In genomic region chr17:45312510-45313266, GRCm38 (mm10) we compare ENCODE assay signal across 10 mouse cellular contexts.
DNase-seq lines count a peak whose midpoint lies in the region; ATAC-seq and TF ChIP-seq lines count a peak whose summit lies in the region.
"Had no signal": no experiment of that assay in that cellular context is flagged by ENCODE, and none has a peak within 500 bp of the region (broad histone marks: within the 10 kb centered on the region; RNA-seq: fewer than 3 reads in every experiment).

No protein-coding gene starts in this region.

- H3K4me2 ChIP-seq in intestine, embryonic 15.5 days (replicated peaks) = no peak overlapping the region
- no peak overlapping the region for H3K4me2 ChIP-seq in intestine, postnatal 0 days (replicated peaks; ENCODE audit: low read depth)
- H3K4me2 ChIP-seq: embryonic facial prominence, embryonic 12.5 days had no signal

- no peaks in the 10 kb centered on the region for H3K9me3 ChIP-seq in intestine, embryonic 15.5 days
- H3K9me3 ChIP-seq in intestine, postnatal 0 days (ENCODE audit: control insufficient read depth) = 0 out of 2 replicates have a peak, but pooled peaks cover 3% of the 10 kb centered on the region

- no peak overlapping the region for H3K27ac ChIP-seq in intestine, embryonic 15.5 days
- H3K27ac ChIP-seq in intestine, postnatal 0 days (ENCODE audit: low read depth, low read length) = no peak overlapping the region
- H3K27ac ChIP-seq: embryonic facial prominence, embryonic 12.5 days; liver, embryonic 14.5 days had no signal

- H3K4me3 ChIP-seq in intestine, embryonic 15.5 days (replicated peaks) = no peak overlapping the region
- no peak overlapping the region for H3K4me3 ChIP-seq in intestine, postnatal 0 days (ENCODE audit: low read depth, low read length)
- H3K4me3 ChIP-seq: embryonic facial prominence, embryonic 12.5 days had no signal

- H3K9ac ChIP-seq in intestine, embryonic 15.5 days = no peak overlapping the region
- H3K9ac ChIP-seq in intestine, postnatal 0 days (ENCODE audit: low read depth, low read length) = no peak overlapping the region
- H3K9ac ChIP-seq: embryonic facial prominence, embryonic 12.5 days; liver, embryonic 14.5 days had no signal

- TF ChIP-seq CTCF in intestine, postnatal 0 days (IDR thresholded peaks at IDR 0.05; ENCODE audit: low read depth) = no peak

- WGBS in intestine, embryonic 15.5 days = 53% methylated on average over 5 of the region's 5 CpGs
- WGBS in intestine, postnatal 0 days = 48% methylated on average over 5 of the region's 5 CpGs

- H3K36me3 ChIP-seq in intestine, embryonic 15.5 days = no peaks in the 10 kb centered on the region
- H3K36me3 ChIP-seq in intestine, postnatal 0 days (ENCODE audit: control insufficient read depth, insufficient read depth) = no peaks in the 10 kb centered on the region
- H3K36me3 ChIP-seq: embryonic facial prominence, embryonic 12.5 days had no signal

- H3K4me1 ChIP-seq in intestine, embryonic 15.5 days (replicated peaks) = peaks cover 4% of the 10 kb centered on the region; the same call in 1 of the 2 replicates
- no peaks in the 10 kb centered on the region for H3K4me1 ChIP-seq in intestine, postnatal 0 days (replicated peaks; ENCODE audit: control insufficient read depth, insufficient read depth, low read length)
- H3K4me1 ChIP-seq: embryonic facial prominence, embryonic 12.5 days had no signal

- peak; percentile 84 to 92 for DNase-seq in cerebellum, postnatal 14 days
- DNase-seq in heart, postnatal 25 days (ENCODE audit: low spot score) = peak; percentile 62
- peak; percentile 24 for DNase-seq in left cerebral cortex, adult 11 months (ENCODE audit: low spot score)
- no peak for DNase-seq in thymus, postnatal 36 days
- no peak for DNase-seq in spleen, postnatal 14 days (ENCODE audit: low spot score in 2 of 2)

- intact Hi-C loops in heart, postnatal 25 days (cut with DNase I) = no loop called here

- 0 out of 2 replicates have a peak, but pooled peaks cover 8% of the 10 kb centered on the region for H3K27me3 ChIP-seq in intestine, embryonic 15.5 days (replicated peaks)
- H3K27me3 ChIP-seq in intestine, postnatal 0 days (replicated peaks; ENCODE audit: control insufficient read depth, insufficient read depth, low read length) = no peaks in the 10 kb centered on the region
- H3K27me3 ChIP-seq: embryonic facial prominence, embryonic 12.5 days had no signal

- peak; percentile 41; the same call in 1 of the 2 replicates for ATAC-seq in intestine, embryonic 15.5 days
- ATAC-seq in intestine, postnatal 0 days = no peak
- peak; percentile 54 for ATAC-seq in megakaryocyte progenitor cell, adult 5-6 weeks (replicated peaks; ENCODE audit: poor library complexity)

Comparison
In these comparisons a context has a peak if more than half of its experiments do, and no peak if none do; other contexts are left out.
1. DNase-seq: peak in cerebellum, postnatal 14 days (2 of 2), heart, postnatal 25 days (single experiment) and left cerebral cortex, adult 11 months (single experiment); none in thymus, postnatal 36 days (0 of 2) and spleen, postnatal 14 days (0 of 2).